9 mouse cellular contexts compared by ENCODE assay signal in genomic region chr6:29016891-29017412, GRCm38 (mm10). TPM values are rescaled to one million over a fixed set of nuclear protein-coding genes. Genes with fewer than 3 reads are reported as not detected.
DNase-seq lines count a peak whose midpoint lies in the region; ATAC-seq and TF ChIP-seq lines count a peak whose summit lies in the region.
"Had no signal": no experiment of that assay in that cellular context is flagged by ENCODE, and none has a peak within 500 bp of the region (broad histone marks: within the 10 kb centered on the region; RNA-seq: fewer than 3 reads in every experiment).

No protein-coding gene starts in this region.

- peak; percentile 58; the same call in 1 of the 2 replicates for ATAC-seq in hindbrain, postnatal 0 days
- ATAC-seq in activated CD4-positive, CD25-positive, alpha-beta regulatory T cell, adult 4 months: no peak

- H3K4me3 ChIP-seq in embryonic facial prominence, embryonic 10.5 days: peak overlapping the region; percentile 38
- peak overlapping the region; percentile 30 for H3K4me3 ChIP-seq in hindbrain, postnatal 0 days (ENCODE audit: low read length)

- WGBS in embryonic facial prominence, embryonic 10.5 days: 1% methylated on average over 16 of the region's 16 CpGs
- WGBS in hindbrain, postnatal 0 days: 1% methylated on average over 16 of the region's 16 CpGs

- H3K4me1 ChIP-seq in embryonic facial prominence, embryonic 10.5 days: peaks cover 13% of the 10 kb centered on the region
- peaks cover 9% of the 10 kb centered on the region for H3K4me1 ChIP-seq in hindbrain, postnatal 0 days (ENCODE audit: insufficient read depth, low read length)

- peak; percentile 56 to 64 for DNase-seq in right cerebral cortex, postnatal 10 days (ENCODE audit: low spot score in 2 of 2)
- DNase-seq in right cerebral cortex, postnatal 36 days (ENCODE audit: low spot score in 2 of 2): no peak
- DNase-seq in embryonic facial prominence, embryonic 10.5 days (ENCODE audit: low spot score): peak; percentile 42
- peak; percentile 67 for DNase-seq in hindbrain, postnatal 0 days (ENCODE audit: low spot score)
- DNase-seq in retina, postnatal 1 day: peak; percentile 63
- DNase-seq in spleen, postnatal 36 days (ENCODE audit: low spot score in 2 of 2): no peak
- no peak for DNase-seq in lung, postnatal 10 days

- H3K9ac ChIP-seq in hindbrain, postnatal 0 days (replicated peaks; ENCODE audit: low read length): peak overlapping the region; percentile 30; the same call in 1 of the 2 replicates
- H3K9ac ChIP-seq: liver, embryonic 14.5 days had no signal

- no peak for TF ChIP-seq CTCF in hindbrain, postnatal 0 days (IDR thresholded peaks at IDR 0.05; ENCODE audit: low read depth)

- peak overlapping the region; percentile 62 for H3K4me2 ChIP-seq in hindbrain, postnatal 0 days (ENCODE audit: low read depth, low read length)

- no peaks in the 10 kb centered on the region for H3K36me3 ChIP-seq in embryonic facial prominence, embryonic 10.5 days (replicated peaks)
- no peaks in the 10 kb centered on the region for H3K36me3 ChIP-seq in hindbrain, postnatal 0 days (ENCODE audit: insufficient read depth, low read length)

- H3K27me3 ChIP-seq in embryonic facial prominence, embryonic 10.5 days (replicated peaks; ENCODE audit: low read depth, poor library complexity, severe bottlenecking): peaks cover 57% of the 10 kb centered on the region
- no peaks in the 10 kb centered on the region for H3K27me3 ChIP-seq in hindbrain, postnatal 0 days (ENCODE audit: insufficient read depth, low read length)

- H3K9me3 ChIP-seq in embryonic facial prominence, embryonic 10.5 days: no peaks in the 10 kb centered on the region
- H3K9me3 ChIP-seq in hindbrain, postnatal 0 days (ENCODE audit: low read length): no peaks in the 10 kb centered on the region

- no peak overlapping the region for H3K27ac ChIP-seq in embryonic facial prominence, embryonic 10.5 days (replicated peaks)
- H3K27ac ChIP-seq in hindbrain, postnatal 0 days: no peak overlapping the region
- H3K27ac ChIP-seq: liver, embryonic 14.5 days had no signal

RNA-seq across cellular contexts. Expression of gene Lep, which starts 43.1 kb away (rescaled TPM):
- not detected in 2 replicates for polyA plus RNA-seq in embryonic facial prominence, embryonic 10.5 days (2016; fragmentation: Nextera tagmentation; extraction: Ambion mirVana)
- total RNA-seq in hindbrain, postnatal 0 days (2014; rRNA removed): not detected in 2 replicates
- not detected in 2 replicates for polyA plus RNA-seq in hindbrain, postnatal 0 days (2015; fragmentation: Nextera tagmentation; extraction: Ambion mirVana)
- not detected for polyA plus RNA-seq in activated CD4-positive, CD25-positive, alpha-beta regulatory T cell, adult 4 months (2017; shearing (Covaris generic))
- polyA plus RNA-seq: liver, embryonic 14.5 days had no signal

Comparison
In these comparisons a context has a peak if more than half of its experiments do, and no peak if none do; other contexts are left out.
1. DNase-seq: peak in right cerebral cortex, postnatal 10 days (2 of 2), embryonic facial prominence, embryonic 10.5 days (single experiment), hindbrain, postnatal 0 days (single experiment) and retina, postnatal 1 day (single experiment); none in right cerebral cortex, postnatal 36 days (0 of 2), spleen, postnatal 36 days (0 of 2) and lung, postnatal 10 days (single experiment).